In the genomic region with DNA sequence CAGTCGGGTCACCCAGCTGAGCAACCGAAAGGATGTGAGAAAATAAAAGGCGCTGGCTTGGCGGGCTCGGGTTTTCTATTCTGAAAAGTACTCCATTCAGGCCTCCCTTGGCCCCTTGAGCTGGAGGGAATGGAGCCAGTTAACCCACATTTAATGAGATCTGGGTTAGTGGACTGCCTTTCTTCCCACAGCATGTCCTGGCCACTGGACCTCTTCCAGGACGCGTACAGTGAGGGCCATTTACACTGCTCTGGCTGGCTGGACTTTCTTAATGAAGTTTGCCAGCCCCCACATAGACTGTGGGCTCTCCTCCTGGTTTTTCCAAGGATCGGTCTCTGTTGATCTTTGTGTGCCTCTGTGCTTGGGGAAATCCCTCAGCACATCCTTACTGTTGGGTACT, we compare ENCODE assay signal across 8 mouse cellular contexts. TPM values are rescaled to one million over a fixed set of nuclear protein-coding genes. Genes with fewer than 3 reads are reported as not detected.
DNase-seq lines count a peak whose midpoint lies in the region; ATAC-seq lines count a peak whose summit lies in the region.

No protein-coding gene starts in this region.

- H3K4me1 ChIP-seq in midbrain, embryonic 13.5 days (replicated peaks): peaks cover 8% of the 10 kb centered on the region; the same call in 1 of the 2 replicates
- peaks cover 5% of the 10 kb centered on the region; the same call in 1 of the 2 replicates for H3K4me1 ChIP-seq in midbrain, embryonic 10.5 days
- peaks cover 5% of the 10 kb centered on the region; the same call in 1 of the 2 replicates for H3K4me1 ChIP-seq in stomach, embryonic 15.5 days

- 54% methylated on average over 8 of the region's 8 CpGs for WGBS in midbrain, embryonic 13.5 days
- 75% methylated on average over 8 of the region's 8 CpGs for WGBS in midbrain, embryonic 10.5 days
- 81% methylated on average over 8 of the region's 8 CpGs for WGBS in stomach, embryonic 15.5 days

- peak overlapping the region; percentile 2; the same call in 1 of the 2 replicates for H3K27ac ChIP-seq in midbrain, embryonic 13.5 days
- H3K27ac ChIP-seq in midbrain, embryonic 10.5 days (replicated peaks): no peak overlapping the region
- no peak overlapping the region for H3K27ac ChIP-seq in stomach, embryonic 15.5 days

- ATAC-seq in cerebellum, adult (ENCODE audit: insufficient number of reproducible peaks, low FRiP score, low TSS enrichment): 0 out of 2 replicates have a peak, but pooled peaks have one; percentile 26
- peak; percentile 85 for ATAC-seq in midbrain, embryonic 13.5 days
- ATAC-seq in stomach, embryonic 15.5 days (ENCODE audit: insufficient read depth, low FRiP score, low read depth): 0 out of 2 replicates have a peak, but pooled peaks have one; percentile 24

- H3K27me3 ChIP-seq in midbrain, embryonic 13.5 days: no peaks in the 10 kb centered on the region
- no peaks in the 10 kb centered on the region for H3K27me3 ChIP-seq in midbrain, embryonic 10.5 days (ENCODE audit: low read depth, poor library complexity, severe bottlenecking)
- H3K27me3 ChIP-seq in stomach, embryonic 15.5 days (replicated peaks): no peaks in the 10 kb centered on the region

- H3K9ac ChIP-seq in midbrain, embryonic 13.5 days (replicated peaks): no peak overlapping the region
- H3K9ac ChIP-seq in stomach, embryonic 15.5 days: no peak overlapping the region

- H3K4me3 ChIP-seq in midbrain, embryonic 13.5 days (replicated peaks): no peak overlapping the region
- no peak overlapping the region for H3K4me3 ChIP-seq in midbrain, embryonic 10.5 days
- no peak overlapping the region for H3K4me3 ChIP-seq in stomach, embryonic 15.5 days (replicated peaks)

- no peaks in the 10 kb centered on the region for H3K9me3 ChIP-seq in midbrain, embryonic 13.5 days
- H3K9me3 ChIP-seq in midbrain, embryonic 10.5 days (replicated peaks): no peaks in the 10 kb centered on the region
- H3K9me3 ChIP-seq in stomach, embryonic 15.5 days: no peaks in the 10 kb centered on the region

- no peak overlapping the region for H3K4me2 ChIP-seq in midbrain, embryonic 13.5 days (replicated peaks)
- H3K4me2 ChIP-seq in stomach, embryonic 15.5 days: no peak overlapping the region

- H3K36me3 ChIP-seq in midbrain, embryonic 13.5 days: no peaks in the 10 kb centered on the region
- H3K36me3 ChIP-seq in midbrain, embryonic 10.5 days: no peaks in the 10 kb centered on the region
- H3K36me3 ChIP-seq in stomach, embryonic 15.5 days: no peaks in the 10 kb centered on the region

- no peak for DNase-seq in cerebellum, adult 9-10 months
- DNase-seq in midbrain, embryonic 10.5 days (ENCODE audit: low spot score): no peak
- peak; percentile 53 for DNase-seq in layer of hippocampus, adult 9-11 months
- DNase-seq in spleen, postnatal 36 days (ENCODE audit: low spot score in 2 of 2): no peak
- DNase-seq in thymus, adult 18-20 months: no peak

RNA-seq across cellular contexts. Expression of a gene that starts 52.1 kb away (rescaled TPM):
- polyA plus RNA-seq in midbrain, embryonic 13.5 days (2015; fragmentation: Nextera tagmentation; extraction: Ambion mirVana): 1.7 and 2.4 TPM in 2 replicates
- polyA plus RNA-seq in midbrain, embryonic 10.5 days (2016; fragmentation: Nextera tagmentation; extraction: Ambion mirVana): 1.6 and 1.9 TPM in 2 replicates
- polyA plus RNA-seq in stomach, embryonic 15.5 days (2015; fragmentation: Nextera tagmentation; extraction: Ambion mirVana): 15.2 and 16.1 TPM in 2 replicates

Comparison
In these comparisons a context has a peak if more than half of its experiments do, and no peak if none do; other contexts are left out.
1. ATAC-seq: peak in every context shown above with its lines; median percentile 85 in midbrain, embryonic 13.5 days; 26 in cerebellum, adult; 24 in stomach, embryonic 15.5 days.